Mouse (Mus musculus): ENCODE measurements at regions not wholly inside any gene's neighbourhood (a gene's known extent, or its start where the extent isn't known, plus 50 kb on each side); places are given as distances from the start of the nearest gene placed in this dataset.

- no peak for TF ChIP-seq CTCF (conservative IDR thresholded peaks at IDR 0.05; ENCODE audit: low read length)
- no peak for TF ChIP-seq POU5F1 (IDR thresholded peaks at IDR 0.05; ENCODE audit: borderline replicate concordance, low read length)
- no peak for TF ChIP-seq NANOG (IDR thresholded peaks at IDR 0.05; ENCODE audit: borderline replicate concordance, low read length)
Observed at GRCm38 (mm10) chr13:44502612-44503256, 226.5 kb upstream of the Jarid2 start.

Data from E14TG2a.4 (cell line).